Mouse (Mus musculus) MEL (cell line): ENCODE measurements around the gene Ikbkg. TPM values are rescaled to one million over a fixed set of nuclear protein-coding genes. Genes with fewer than 3 reads are reported as not detected.

Experiments used
- DNase-seq: peaks from one replicate; pipeline ENCODE4 v3.0.0; 2011; ENCODE audit warnings: low read depth, low spot score
- H3K27ac ChIP-seq: 2 replicates; pipeline ENCODE4 v1.5.1; 2012; ENCODE audit warnings: low read depth, mild to moderate bottlenecking, control low read depth, low read length, moderate library complexity; ENCODE audit not compliant: control insufficient read depth
- H3K27me3 ChIP-seq, 2 experiments: fragments of 150-350 bp in 1 of 2; sonication (generic) in 1 of 2; 2 replicates each; pipeline ENCODE4 v1.6.1; 2012; ENCODE audit warnings: low read length in 2 of 2, mild to moderate bottlenecking in 2 of 2, improper control_type of control experiment in 1 of 2, moderate library complexity in 1 of 2; ENCODE audit not compliant: insufficient read depth in 2 of 2, control insufficient read depth in 1 of 2
- H3K36me3 ChIP-seq, 2 experiments: 2 replicates each; pipeline ENCODE4 v1.6.1; 2012 to 2014; ENCODE audit warnings: low read length in 2 of 2, improper control_type of control experiment in 1 of 2, inconsistent platforms in 1 of 2, mild to moderate bottlenecking in 1 of 2; ENCODE audit not compliant: insufficient read depth in 2 of 2, control insufficient read depth in 1 of 2
- H3K4me1 ChIP-seq, 2 experiments: fragments of 150-350 bp in 1 of 2; sonication (generic) in 1 of 2; 2 replicates each; pipeline ENCODE4 v1.6.1; 2012; ENCODE audit warnings: low read length in 2 of 2, improper control_type of control experiment in 1 of 2, mild to moderate bottlenecking in 1 of 2; ENCODE audit not compliant: insufficient read depth in 2 of 2, control insufficient read depth in 1 of 2
- H3K4me3 ChIP-seq, 2 experiments: fragments of 150-350 bp in 1 of 2; sonication (generic) in 1 of 2; 2 replicates each; pipeline ENCODE4 v1.5.1; 2012; ENCODE audit warnings: low read depth in 2 of 2, low read length in 2 of 2, mild to moderate bottlenecking in 2 of 2, moderate library complexity in 2 of 2, control low read depth in 1 of 2, improper control_type of control experiment in 1 of 2; ENCODE audit not compliant: control insufficient read depth in 1 of 2, insufficient read depth in 1 of 2
- H3K79me2 ChIP-seq: 2 replicates; pipeline ENCODE4 v1.6.1; 2012; ENCODE audit warnings: mild to moderate bottlenecking, low read length, moderate library complexity; ENCODE audit not compliant: control insufficient read depth, poor library complexity, insufficient read depth
- H3K9ac ChIP-seq: 2 replicates; pipeline ENCODE4 v1.6.1; 2012; ENCODE audit warnings: low read depth, mild to moderate bottlenecking, control low read depth, low read length, moderate library complexity; ENCODE audit not compliant: control insufficient read depth, poor library complexity, severe bottlenecking
- H3K9me3 ChIP-seq: fragments of 150-350 bp; sonication (generic); replicated peaks from 2 replicates; pipeline ENCODE4 v1.6.1; 2012; ENCODE audit warnings: mild to moderate bottlenecking, low read length, improper control_type of control experiment, moderate library complexity; ENCODE audit not compliant: insufficient read depth
- BHLHE40 ChIP-seq: IDR thresholded peaks from 2 replicates; pipeline ENCODE4 v1.6.1; 2012; ENCODE audit warnings: low read depth, mild to moderate bottlenecking, inconsistent platforms, low read length, improper control_type of control experiment, borderline replicate concordance
- CHD1 ChIP-seq: IDR thresholded peaks from 2 replicates; pipeline ENCODE4 v1.6.1; 2012; ENCODE audit warnings: low read depth, mild to moderate bottlenecking, inconsistent platforms, low read length, improper control_type of control experiment
- CHD2 ChIP-seq: IDR thresholded peaks from 2 replicates; pipeline ENCODE4 v1.6.1; 2011; ENCODE audit warnings: low read length, improper control_type of control experiment
- E2F4 ChIP-seq: IDR thresholded peaks from 2 replicates; pipeline ENCODE4 v1.6.1; 2011; ENCODE audit warnings: low read depth, low read length, improper control_type of control experiment, borderline replicate concordance
- ELF1 ChIP-seq: IDR thresholded peaks from 2 replicates; pipeline ENCODE4 v1.6.1; 2014; ENCODE audit warnings: low read depth, mild to moderate bottlenecking, inconsistent platforms, low read length, improper control_type of control experiment, moderate library complexity
- EP300 ChIP-seq, 2 experiments: IDR thresholded peaks; 2 replicates each; pipeline ENCODE4 v1.6.1; 2011; ENCODE audit warnings: improper control_type of control experiment in 2 of 2, low read length in 2 of 2, low read depth in 1 of 2, mild to moderate bottlenecking in 1 of 2
- ETS1 ChIP-seq: IDR thresholded peaks from 2 replicates; pipeline ENCODE4 v1.6.1; 2012; ENCODE audit warnings: low read depth, mild to moderate bottlenecking, inconsistent platforms, low read length, improper control_type of control experiment, moderate library complexity
- GABPA ChIP-seq: IDR thresholded peaks from 2 replicates; pipeline ENCODE4 v1.6.1; 2012; ENCODE audit warnings: low read depth, mild to moderate bottlenecking, inconsistent platforms, low read length, improper control_type of control experiment, moderate library complexity
- GATA1 ChIP-seq: IDR thresholded peaks from 2 replicates; pipeline ENCODE4 v1.6.1; 2011; ENCODE audit warnings: low read depth, low read length, improper control_type of control experiment
- HCFC1 ChIP-seq: IDR thresholded peaks from 2 replicates; pipeline ENCODE4 v1.6.1; 2012; ENCODE audit warnings: low read depth, mild to moderate bottlenecking, inconsistent platforms, low read length, improper control_type of control experiment, moderate library complexity
- JUND ChIP-seq: IDR thresholded peaks from 2 replicates; pipeline ENCODE4 v1.6.1; 2011; ENCODE audit warnings: low read depth, mild to moderate bottlenecking, improper control_type of control experiment, low read length
- KAT2A ChIP-seq: conservative IDR thresholded peaks from 2 replicates; pipeline ENCODE4 v1.6.1; 2012; ENCODE audit warnings: low read depth, low read length, improper control_type of control experiment, inconsistent platforms
- MAFK ChIP-seq: IDR thresholded peaks from 2 replicates; pipeline ENCODE4 v1.6.1; 2011; ENCODE audit warnings: low read depth, mild to moderate bottlenecking, low read length, improper control_type of control experiment, borderline replicate concordance
- MAX ChIP-seq: IDR thresholded peaks from 2 replicates; pipeline ENCODE4 v1.6.1; 2011; ENCODE audit warnings: low read length, improper control_type of control experiment
- MAZ ChIP-seq: IDR thresholded peaks from 2 replicates; pipeline ENCODE4 v1.6.1; 2012; ENCODE audit warnings: low read depth, mild to moderate bottlenecking, inconsistent platforms, low read length, improper control_type of control experiment
- MEF2A ChIP-seq: IDR thresholded peaks from 2 replicates; pipeline ENCODE4 v1.6.1; 2014; ENCODE audit warnings: low read depth, mild to moderate bottlenecking, inconsistent platforms, low read length, improper control_type of control experiment; ENCODE audit not compliant: poor library complexity, insufficient replicate concordance, severe bottlenecking; ENCODE audit errors: extremely low read depth
- MXI1 ChIP-seq: IDR thresholded peaks from 2 replicates; pipeline ENCODE4 v1.6.1; 2011; ENCODE audit warnings: mild to moderate bottlenecking, low read depth, low read length, improper control_type of control experiment
- MYB ChIP-seq: IDR thresholded peaks from 2 replicates; pipeline ENCODE4 v1.6.1; 2011; ENCODE audit warnings: mild to moderate bottlenecking, low read depth, low read length, improper control_type of control experiment
- MYC ChIP-seq: IDR thresholded peaks from 2 replicates; pipeline ENCODE4 v1.6.1; 2011; ENCODE audit warnings: low read depth, mild to moderate bottlenecking, low read length, improper control_type of control experiment, moderate library complexity
- NELFE ChIP-seq: IDR thresholded peaks from 2 replicates; pipeline ENCODE4 v1.6.1; 2011; ENCODE audit warnings: low read depth, low read length, improper control_type of control experiment
- POLR2A ChIP-seq, 2 experiments: IDR thresholded peaks; 2 replicates each; pipeline ENCODE4 v1.6.1; 2011 to 2012; ENCODE audit warnings: low read length in 2 of 2, mild to moderate bottlenecking in 2 of 2, control low read depth in 1 of 2, improper control_type of control experiment in 1 of 2, low read depth in 1 of 2, moderate library complexity in 1 of 2; ENCODE audit not compliant: control insufficient read depth in 1 of 2, insufficient read depth in 1 of 2, poor library complexity in 1 of 2
- POLR2AphosphoS2 ChIP-seq: IDR thresholded peaks from 2 replicates; pipeline ENCODE4 v1.6.1; 2011; ENCODE audit warnings: low read length, improper control_type of control experiment
- POLR2AphosphoS5 ChIP-seq: IDR thresholded peaks from 2 replicates; pipeline ENCODE4 v1.6.1; 2012; ENCODE audit warnings: low read depth, borderline replicate concordance, mild to moderate bottlenecking, inconsistent platforms, low read length, moderate library complexity, mixed read lengths
- RAD21 ChIP-seq: IDR thresholded peaks from 2 replicates; pipeline ENCODE4 v1.6.1; 2011; ENCODE audit warnings: mild to moderate bottlenecking, low read depth, low read length, improper control_type of control experiment
- RCOR1 ChIP-seq: IDR thresholded peaks from 2 replicates; pipeline ENCODE4 v1.6.1; 2012; ENCODE audit warnings: low read depth, mild to moderate bottlenecking, inconsistent platforms, low read length, improper control_type of control experiment
- SIN3A ChIP-seq: IDR thresholded peaks from 2 replicates; pipeline ENCODE4 v1.6.1; 2012; ENCODE audit warnings: low read length, improper control_type of control experiment, inconsistent platforms
- TAL1 ChIP-seq: IDR thresholded peaks from 2 replicates; pipeline ENCODE4 v1.6.1; 2012; ENCODE audit warnings: mild to moderate bottlenecking, inconsistent platforms, low read length, moderate library complexity, mixed read lengths
- TBP ChIP-seq: IDR thresholded peaks from 2 replicates; pipeline ENCODE4 v1.8.0; 2011; ENCODE audit warnings: low read depth, low read length, improper control_type of control experiment
- TCF12 ChIP-seq: IDR thresholded peaks from 2 replicates; pipeline ENCODE4 v1.6.1; 2014; ENCODE audit warnings: low read depth, mild to moderate bottlenecking, inconsistent platforms, low read length, improper control_type of control experiment, moderate library complexity
- UBTF ChIP-seq: IDR thresholded peaks from 2 replicates; pipeline ENCODE4 v1.6.1; 2012; ENCODE audit warnings: low read depth, mild to moderate bottlenecking, inconsistent platforms, low read length, improper control_type of control experiment, moderate library complexity, borderline replicate concordance; ENCODE audit not compliant: insufficient read depth
- USF1 ChIP-seq: IDR thresholded peaks from 2 replicates; pipeline ENCODE4 v1.6.1; 2014; ENCODE audit warnings: low read depth, mild to moderate bottlenecking, inconsistent platforms, low read length, improper control_type of control experiment, moderate library complexity
- USF2 ChIP-seq, 2 experiments: IDR thresholded peaks; 2 replicates each; pipeline ENCODE4 v1.6.1; 2011 to 2012; ENCODE audit warnings: improper control_type of control experiment in 2 of 2, low read length in 2 of 2, borderline replicate concordance in 1 of 2, inconsistent platforms in 1 of 2, low read depth in 1 of 2, mild to moderate bottlenecking in 1 of 2; ENCODE audit not compliant: insufficient read depth in 1 of 2
- ZMIZ1 ChIP-seq: IDR thresholded peaks from 2 replicates; pipeline ENCODE4 v1.6.1; 2012; ENCODE audit warnings: low read depth, mild to moderate bottlenecking, inconsistent platforms, low read length, improper control_type of control experiment, moderate library complexity
- ZNF384 ChIP-seq: IDR thresholded peaks from 2 replicates; pipeline ENCODE4 v1.6.1; 2012; ENCODE audit warnings: low read depth, mild to moderate bottlenecking, inconsistent platforms, low read length, improper control_type of control experiment
- polyA plus RNA-seq, 2 experiments: library from polyadenylated mRNA; stranded (reverse) in 1 of 2; unstranded in 1 of 2; fragments of >175 nt in 1 of 2; fragments of >200 nt in 1 of 2; gene quantifications; 2 replicates each; pipeline versions ENCODE4 v1.2.1 to v1.2.4; 2012; ENCODE audit warnings: low replicate concordance in 2 of 2, low read depth in 1 of 2; ENCODE audit not compliant: insufficient read length in 2 of 2, insufficient read depth in 1 of 2, missing spikeins in 1 of 2
- total RNA-seq: library from RNA; depleted of rRNA; stranded (reverse); fragments of 300-350 nt; gene quantifications from 2 replicates; pipeline ENCODE4 v1.2.3, GENCODE M21; 2012

The Ikbkg gene
- total and polyA plus RNA-seq, 3 experiments: 21.7 to 26.6 TPM; not detected in 1

DNA sequence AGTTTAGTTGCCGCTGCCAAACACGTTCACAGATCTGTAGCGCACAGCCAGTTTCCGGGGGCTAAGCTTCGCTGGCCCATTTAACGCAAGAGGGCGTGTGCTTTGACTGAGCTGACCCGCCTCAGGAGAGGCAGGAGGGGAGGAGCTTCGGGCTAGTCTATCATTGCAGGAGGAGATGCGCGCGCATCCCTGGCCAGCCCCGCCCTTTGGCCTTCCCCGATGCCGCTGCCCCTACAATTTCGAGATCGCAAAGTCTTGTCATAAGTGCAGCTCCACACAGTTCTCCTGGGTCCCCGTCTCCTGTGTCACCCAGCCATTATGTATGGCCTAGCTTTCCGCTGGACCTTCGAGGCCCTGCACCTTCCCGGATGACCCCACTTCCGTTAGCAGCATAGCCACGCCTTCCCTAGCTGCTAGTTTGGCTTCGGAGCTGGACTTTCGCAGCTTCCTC, 35.8 kb downstream of the Ikbkg start, which contains the start of gene G6pdx (continued):
- 0 out of 2 replicates have a peak, but pooled peaks have one; percentile 56 for TF ChIP-seq MAZ

DNA sequence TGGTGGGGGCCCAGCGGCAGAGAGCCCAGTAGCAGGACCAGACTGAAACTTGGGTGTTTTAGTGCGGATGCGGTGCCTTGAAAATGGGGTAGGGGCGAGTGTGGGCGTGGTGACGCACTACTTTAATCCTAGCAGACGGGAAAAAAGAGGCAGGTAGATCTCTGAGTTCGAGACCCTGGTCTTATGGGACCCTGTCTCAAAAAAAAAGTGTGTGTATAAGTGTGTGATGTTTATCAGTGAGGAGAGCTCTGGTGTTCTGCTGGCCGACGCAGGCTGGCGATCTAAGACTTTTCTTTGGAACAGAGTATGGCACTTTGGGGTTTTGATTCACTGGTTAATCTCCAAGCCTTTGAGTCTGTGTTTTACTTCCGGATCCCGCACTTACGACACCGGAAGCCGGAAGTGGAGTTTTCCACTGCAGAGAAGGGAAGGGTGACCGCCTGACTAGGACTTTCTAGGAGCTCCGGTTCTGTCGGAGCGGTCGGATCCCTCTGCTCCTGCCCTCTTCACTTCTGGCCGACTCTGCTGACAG, 36.3 kb downstream of the Ikbkg start:
- Histone ChIP-seq H3K9ac (peak overlapping the region; percentile 95), H3K4me3 (peak overlapping the region; percentile 90 to 93), H3K79me2 (peaks cover 9% of the 10 kb centered on the region), H3K27me3 (no peaks in the 10 kb centered on the region), H3K27ac (peak overlapping the region; percentile 93), H3K36me3 (peaks cover 0 to 29% of the 10 kb centered on the region in 2 experiments; a peak in 3 of 4 replicates), H3K4me1 (peaks cover 3 to 24% of the 10 kb centered on the region in 2 experiments; a peak in 3 of 4 replicates), H3K9me3 (no peaks in the 10 kb centered on the region)
- DNase-seq: peak; percentile 90
- TF ChIP-seq KAT2A (peak; percentile 61; the same call in 1 of the 2 replicates), UBTF (no peak), CHD2 (no peak), USF2 (IDR thresholded peaks at IDR 0.05; ENCODE audit: borderline replicate concordance in 1 of 2, insufficient read depth in 1 of 2, low read depth in 1 of 2, low read length in 2 of 2) (no peak), MYC (0 out of 2 replicates have a peak, but pooled peaks have one; percentile 42), POLR2AphosphoS5 (no peak), ZMIZ1 (no peak), TBP (peak; percentile 50; the same call in 1 of the 2 replicates), MAX (0 out of 2 replicates have a peak, but pooled peaks have one; percentile 18), HCFC1 (peak; percentile 89), E2F4 (no peak; the same call in 1 of the 2 replicates), EP300 (IDR thresholded peaks at IDR 0.05; ENCODE audit: low read depth in 1 of 2, low read length in 2 of 2) (no peak), ZNF384 (no peak), ELF1 (peak; percentile 95), MYB (no peak), TCF12 (no peak), SIN3A (peak; percentile 97), MEF2A (no peak), GABPA (no peak), MAFK (no peak), BHLHE40 (no peak), TAL1 (no peak), NELFE (peak; percentile 68), POLR2A (IDR thresholded peaks at IDR 0.05; ENCODE audit: control insufficient read depth in 1 of 2, insufficient read depth in 1 of 2, low read depth in 1 of 2, low read length in 2 of 2, poor library complexity in 1 of 2) (peak in 1 of 2 experiments; percentile 65; a peak in 1 of 4 replicates), RCOR1 (no peak), POLR2AphosphoS2 (no peak), RAD21 (no peak), JUND (no peak), MAZ (peak; percentile 30; the same call in 1 of the 2 replicates), GATA1 (no peak), USF1 (no peak), ETS1 (no peak), CHD1 (no peak; the same call in 1 of the 2 replicates), MXI1 (peak; percentile 73)
